Mouse (Mus musculus) retina, adult 2 months (tissue): ENCODE measurements around the gene Pik3c2a.

ENCODE experiments used
- DNase-seq: peaks from one replicate; pipeline ENCODE4 v3.0.0-alpha.2; 2012; ENCODE audit warnings: low read depth, low spot score

Gene Pik3c2a

GRCm38 (mm10) chr7:116298389-116298788 is 144.9 kb downstream of the Pik3c2a start:
- DNase-seq = no peak

GRCm38 (mm10) chr7:116294961-116295360 is 148.3 kb downstream of the Pik3c2a start:
- peak; percentile 74 for DNase-seq

DNA sequence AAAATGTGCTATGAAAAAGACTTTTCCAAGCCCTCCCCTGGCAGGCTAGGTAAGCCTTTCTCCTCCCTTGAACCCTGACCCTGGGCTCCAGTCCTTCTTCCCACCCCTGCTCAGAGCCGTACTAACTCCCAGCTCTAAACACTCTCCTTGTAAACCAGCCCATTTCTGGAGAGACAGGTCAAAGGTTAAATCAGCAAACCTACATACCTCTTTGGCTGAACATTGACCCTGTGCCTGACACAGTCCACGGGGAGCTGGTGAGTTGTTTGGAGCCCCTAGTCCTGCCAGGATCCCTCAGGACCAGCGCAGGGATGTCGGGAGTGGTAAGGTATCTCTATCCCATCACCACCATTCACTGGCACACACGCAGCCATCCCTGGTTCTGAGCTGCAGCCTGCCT is 150.9 kb downstream of the Pik3c2a start:
- no peak for DNase-seq

DNA sequence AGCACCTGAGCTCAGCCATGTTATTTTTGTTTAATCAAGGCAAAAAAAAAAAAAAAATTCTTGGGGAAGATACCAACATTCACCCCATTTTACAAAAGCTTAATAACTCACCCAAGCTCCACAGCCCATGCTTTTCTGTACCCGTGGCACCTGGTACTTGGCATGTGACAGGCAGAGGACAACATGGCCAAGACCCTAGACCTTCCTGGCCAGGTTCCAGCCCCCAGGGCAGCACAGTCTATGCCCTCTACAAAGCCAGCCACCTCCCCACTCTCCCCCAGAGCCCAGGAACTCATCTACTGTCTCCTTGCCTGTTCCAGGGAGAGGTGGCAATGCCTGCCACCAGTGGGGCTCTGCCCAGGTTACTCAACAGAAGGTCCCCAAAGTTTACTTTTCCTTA is 152.7 kb downstream of the Pik3c2a start:
- no peak for DNase-seq

GRCm38 (mm10) chr7:116288996-116289395 is 154.3 kb downstream of the Pik3c2a start:
- no peak for DNase-seq

DNA sequence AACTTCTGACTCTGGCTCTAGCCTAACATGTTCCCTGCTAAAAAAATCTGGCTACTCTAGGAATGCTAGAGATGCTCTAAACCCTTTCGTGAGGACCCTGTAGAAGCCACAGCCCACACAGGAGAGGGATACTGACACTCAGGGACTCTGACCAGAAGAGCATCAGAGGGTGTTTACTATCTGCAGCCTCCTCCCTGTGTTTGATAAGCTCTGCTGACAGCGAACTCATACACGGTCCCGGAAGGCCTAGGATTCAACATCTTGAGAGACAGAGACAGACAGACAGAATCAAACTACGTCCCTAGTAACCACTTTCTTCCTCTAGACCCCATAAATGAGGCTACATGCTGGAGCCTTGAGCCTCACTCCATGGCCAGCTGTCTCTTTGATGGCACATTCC is 155.3 kb downstream of the Pik3c2a start:
- no peak for DNase-seq
